Mouse (Mus musculus) ES-CJ7 (cell line): Measurements from ENCODE around the gene Atp2b4.
"Not testable (repeated sequence)": the region's sequence is repeated elsewhere in the genome, so short reads cannot be mapped to it uniquely, and the experiment has no call there.

Source experiments
- DNase-seq: peaks from one replicate; pipeline ENCODE4 v3.0.0; 2011; ENCODE audit warnings: low read depth, low spot score

Atp2b4 gene

GRCm38 (mm10) chr1:133694876-133695275 lies 106.0 kb downstream of the Atp2b4 start:
- DNase-seq = no peak

DNA sequence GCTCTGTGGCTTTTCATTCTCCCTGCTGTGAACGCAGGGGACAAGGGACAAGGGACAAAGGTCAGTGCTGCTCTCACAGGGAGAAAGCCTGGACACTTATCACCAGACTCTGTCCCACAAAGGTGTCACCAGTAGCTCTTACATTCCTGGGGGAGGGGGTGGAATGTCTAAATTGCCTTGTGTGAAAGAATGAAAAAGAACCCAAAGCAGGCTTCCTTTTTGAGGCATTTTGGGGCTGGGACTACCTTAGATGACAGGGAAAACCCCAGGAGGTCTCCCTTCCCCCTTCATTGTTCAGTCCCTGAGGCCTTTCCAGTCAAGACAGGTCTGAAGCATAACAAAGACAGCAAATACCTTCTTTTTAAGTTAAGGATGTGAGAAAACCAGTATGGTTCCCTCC lies 106.5 kb downstream of the Atp2b4 start:
- DNase-seq = peak; percentile 100

GRCm38 (mm10) chr1:133693536-133694114 lies 107.2 kb downstream of the Atp2b4 start:
- peak; percentile 70 for DNase-seq

GRCm38 (mm10) chr1:133692195-133692594 lies 108.6 kb downstream of the Atp2b4 start:
- peak; percentile 32 for DNase-seq

DNA sequence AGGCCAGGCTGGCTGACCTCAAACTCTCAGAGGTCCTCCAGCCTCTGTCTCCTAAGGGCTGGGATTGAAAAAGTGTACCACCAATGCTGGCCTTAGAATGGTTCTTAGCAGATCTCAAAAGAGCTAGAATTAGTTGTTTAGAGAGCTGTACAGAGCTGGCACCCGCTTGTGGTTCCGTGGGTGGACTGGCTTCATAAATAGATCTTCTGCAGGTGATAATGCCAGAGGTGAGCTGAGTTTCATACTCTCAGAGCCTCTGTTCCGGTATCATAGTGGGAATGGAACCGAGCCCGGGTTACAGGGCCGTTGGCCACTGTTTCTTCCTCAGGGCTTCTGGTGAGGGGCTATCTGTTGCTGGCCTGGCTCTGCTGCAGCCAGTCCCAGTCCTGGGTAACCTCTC lies 109.8 kb downstream of the Atp2b4 start:
- no peak for DNase-seq

- DNase-seq = no peak
Measured at GRCm38 (mm10) chr1:133689897-133690296, 110.9 kb downstream of the Atp2b4 start, which contains the start of gene Lax1. Gene Lax1, minus strand, starts transcription at chr1:133690108.

GRCm38 (mm10) chr1:133688301-133688700 lies 112.5 kb downstream of the Atp2b4 start:
- no peak for DNase-seq

GRCm38 (mm10) chr1:133685749-133686519 lies 114.9 kb downstream of the Atp2b4 start:
- DNase-seq = no peak

DNA sequence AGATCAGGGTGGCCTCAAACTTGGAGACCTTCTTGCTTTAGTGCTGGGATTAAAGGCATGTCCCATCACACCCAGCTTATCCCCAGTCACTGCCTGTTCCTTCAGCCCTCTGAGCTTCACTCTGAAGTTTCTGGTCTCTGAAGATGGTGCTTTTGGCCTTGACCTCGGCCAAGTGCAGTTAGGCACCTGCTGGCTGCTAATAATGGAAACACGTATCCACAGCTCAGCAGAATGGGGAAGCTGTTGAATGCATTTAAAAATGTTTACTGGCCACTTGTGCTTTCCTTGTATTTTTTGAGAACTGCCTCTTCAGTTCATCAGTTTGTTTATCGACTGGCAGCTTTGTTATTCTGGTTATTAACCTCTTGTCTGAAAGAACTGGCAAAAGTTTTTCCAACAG lies 129.0 kb downstream of the Atp2b4 start:
- peak; percentile 81 for DNase-seq

- peak; percentile 66 for DNase-seq
Measured at GRCm38 (mm10) chr1:133671266-133671665, 129.6 kb downstream of the Atp2b4 start.

- DNase-seq = no peak
Measured at GRCm38 (mm10) chr1:133670776-133671175, 130.1 kb downstream of the Atp2b4 start.

DNA sequence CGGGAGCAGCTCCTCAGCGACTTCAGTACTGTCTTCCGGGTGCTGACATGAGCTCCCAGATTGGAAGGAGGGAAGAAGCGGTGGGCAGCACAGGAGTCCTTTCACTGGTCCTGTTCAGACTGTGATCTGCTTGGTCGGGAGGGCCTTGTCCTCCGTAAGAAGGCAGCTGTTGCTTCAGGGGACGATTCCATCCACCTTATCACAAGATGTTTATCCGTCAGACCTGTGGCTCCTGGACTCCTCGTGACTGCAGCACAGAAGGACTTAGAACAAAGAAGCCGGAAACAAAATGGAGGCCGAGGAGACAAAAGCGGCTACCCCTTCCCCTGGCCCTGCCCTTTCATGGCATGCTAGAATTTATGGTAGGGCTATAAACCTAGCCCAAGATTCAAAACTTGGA lies 130.7 kb downstream of the Atp2b4 start:
- DNase-seq = peak; percentile 73

DNA sequence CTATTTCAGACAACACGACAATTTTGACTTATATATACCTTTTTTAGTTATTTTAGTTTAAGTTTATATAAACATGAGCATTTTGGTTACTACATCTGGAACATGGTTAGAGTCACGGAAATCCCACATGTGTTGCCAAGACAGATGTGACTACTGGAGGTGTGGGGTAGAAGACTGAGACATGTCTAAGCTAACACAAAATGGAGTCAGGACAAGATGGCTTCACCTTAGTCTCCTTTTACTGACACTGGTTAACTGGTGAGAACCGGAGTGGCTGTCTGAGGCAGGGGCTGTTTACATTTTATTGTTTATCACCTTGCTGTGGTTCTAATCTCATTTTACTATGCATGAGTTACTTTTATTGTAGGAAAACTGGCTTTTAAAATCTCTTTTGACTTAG lies 132.2 kb downstream of the Atp2b4 start:
- DNase-seq = no peak

GRCm38 (mm10) chr1:133667721-133668120 lies 133.1 kb downstream of the Atp2b4 start:
- peak; percentile 99 for DNase-seq

DNA sequence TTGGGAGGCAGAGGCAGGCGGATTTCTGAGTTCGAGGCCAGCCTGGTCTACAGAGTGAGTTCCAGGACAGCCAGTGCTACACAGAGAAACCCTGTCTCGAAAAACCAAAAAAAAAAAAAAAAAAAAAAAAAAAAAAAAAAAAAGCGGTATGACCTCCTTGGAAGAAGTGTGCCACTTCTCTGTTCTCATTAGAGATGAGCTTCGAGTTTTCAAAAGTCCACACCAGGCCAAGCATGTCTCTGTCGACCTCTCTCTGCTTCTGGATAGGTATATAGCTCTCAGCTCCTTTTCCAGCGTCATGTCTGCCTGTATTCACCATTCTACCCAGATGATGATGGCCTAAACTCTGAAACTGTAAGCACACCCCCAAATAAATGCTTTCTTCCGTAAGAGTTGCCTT lies 135.1 kb downstream of the Atp2b4 start:
- DNase-seq = not testable (repeated sequence)

- DNase-seq = peak; percentile 88
Measured at GRCm38 (mm10) chr1:133664203-133664970, 136.5 kb downstream of the Atp2b4 start.

DNA sequence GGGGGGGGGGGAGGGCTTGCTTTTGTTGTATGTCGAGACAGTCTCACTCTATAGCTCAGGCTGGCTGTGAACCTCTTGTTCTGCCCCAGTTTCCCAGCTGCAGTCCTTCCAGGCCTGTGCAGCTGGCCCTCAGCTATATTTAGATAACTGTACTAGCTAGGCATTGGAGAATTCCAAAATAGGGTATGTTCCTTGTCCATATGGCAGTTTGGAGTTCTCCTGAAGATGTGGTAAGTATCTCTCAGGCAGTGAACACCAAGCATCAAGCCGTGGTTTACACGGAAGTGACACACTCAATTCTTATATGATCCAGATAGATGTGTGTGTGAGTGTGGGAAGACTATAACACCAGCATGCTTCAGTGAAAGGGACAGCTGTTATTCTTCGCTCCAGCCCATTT lies 137.4 kb downstream of the Atp2b4 start:
- no peak for DNase-seq

- no peak for DNase-seq
Measured at GRCm38 (mm10) chr1:133662941-133663340, 137.9 kb downstream of the Atp2b4 start.

- peak; percentile 99 for DNase-seq
Measured at GRCm38 (mm10) chr1:133661203-133661933, 139.5 kb downstream of the Atp2b4 start, which contains the start of gene Gm38394. Gene Gm38394, minus strand, starts transcription at chr1:133661318.

- DNase-seq = peak; percentile 96
Measured at GRCm38 (mm10) chr1:133660466-133661202, 140.2 kb downstream of the Atp2b4 start, which contains the start of gene Zbed6. Gene Zbed6, minus strand, starts transcription at chr1:133660885.

DNA sequence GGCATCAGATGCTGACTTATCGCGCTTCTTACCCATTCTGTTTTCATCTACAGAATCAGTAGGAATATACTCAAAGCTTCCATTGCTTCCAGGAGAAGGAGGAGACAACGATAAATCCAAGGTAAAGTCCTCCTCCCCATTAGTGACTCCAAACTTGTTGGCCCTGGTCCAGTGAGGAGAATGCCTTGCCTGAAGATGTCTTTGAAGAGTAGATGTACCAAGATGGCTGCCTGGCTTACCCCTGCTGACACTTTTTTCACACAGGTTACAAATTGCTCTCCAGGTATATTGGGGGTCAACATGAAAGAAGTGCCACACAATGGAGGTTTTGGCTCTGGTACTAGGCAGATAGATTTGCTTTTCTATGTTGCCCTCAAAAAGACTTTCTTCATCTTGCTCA lies 142.0 kb downstream of the Atp2b4 start:
- no peak for DNase-seq
